Mouse (Mus musculus) hindbrain, postnatal 0 days (tissue): ENCODE results near the gene Igf2bp3. TPM values are rescaled to one million over a fixed set of nuclear protein-coding genes. Genes with fewer than 3 reads are reported as not detected.

Experiments used
- ATAC-seq: fragments of 200-750 bp; cut with Nextera tagmentation; 2 replicates; pipeline ENCODE4 v1.8.0; 2017; ENCODE audit warnings: mild to moderate bottlenecking, moderate TSS enrichment, moderate library complexity
- DNase-seq: peaks from one replicate; pipeline ENCODE4 v3.0.0-alpha.2; 2015; ENCODE audit warnings: low spot score
- H3K27ac ChIP-seq: fragments of 300-500 bp; sonication (generic); 2 replicates; pipeline ENCODE4 v1.5.1; 2014; ENCODE audit warnings: mild to moderate bottlenecking
- H3K27me3 ChIP-seq: fragments of 300-500 bp; sonication (generic); 2 replicates; pipeline ENCODE4 v1.6.1; 2014; ENCODE audit warnings: low read length, mixed read lengths; ENCODE audit not compliant: insufficient read depth
- H3K36me3 ChIP-seq: fragments of 300-500 bp; sonication (generic); 2 replicates; pipeline ENCODE4 v1.6.1; 2014; ENCODE audit warnings: low read length, mixed read lengths; ENCODE audit not compliant: insufficient read depth
- H3K4me1 ChIP-seq: fragments of 300-500 bp; sonication (generic); 2 replicates; pipeline ENCODE4 v1.6.1; 2014; ENCODE audit warnings: antibody characterized with exemption, low read length, mixed read lengths; ENCODE audit not compliant: insufficient read depth
- H3K4me2 ChIP-seq: fragments of 300-500 bp; sonication (generic); 2 replicates; pipeline ENCODE4 v1.6.1; 2014; ENCODE audit warnings: low read depth, mild to moderate bottlenecking, low read length, moderate library complexity, mixed read lengths
- H3K4me3 ChIP-seq: fragments of 300-500 bp; sonication (generic); 2 replicates; pipeline ENCODE4 v1.5.1; 2014; ENCODE audit warnings: low read length
- H3K9ac ChIP-seq: fragments of 300-500 bp; sonication (generic); replicated peaks from 2 replicates; pipeline ENCODE4 v1.6.1; 2014; ENCODE audit warnings: mild to moderate bottlenecking, low read length, moderate library complexity, mixed read lengths
- H3K9me3 ChIP-seq: fragments of 300-500 bp; sonication (generic); 2 replicates; pipeline ENCODE4 v1.6.1; 2016; ENCODE audit warnings: low read length, mixed read lengths
- CTCF ChIP-seq: IDR thresholded peaks from 2 replicates; pipeline ENCODE4 v1.5.1; 2016; ENCODE audit warnings: antibody characterized with exemption, control low read depth, low read depth
- WGBS: fragments of 180-500 bp; shearing (Covaris S2); extraction: QIAGEN DNeasy Blood & Tissue Kit; methylation state at CpG from one replicate; pipeline ENCODE4 v1.1.7; 2014; 5-methylcytosine and 5-hydroxymethylcytosine counted together
- polyA plus RNA-seq: library from polyadenylated mRNA; unstranded; fragments of >200 nt; fragmentation: Nextera tagmentation; extraction: Ambion mirVana; gene quantifications from 2 replicates; pipeline ENCODE4 v1.2.1, GENCODE M21; 2015
- total RNA-seq: library from RNA; depleted of rRNA; stranded (reverse); fragments of >200 nt; gene quantifications from 2 replicates; pipeline ENCODE4 v1.2.3, GENCODE M21; 2014

The Igf2bp3 gene
- total and polyA plus RNA-seq, 2 experiments from 2014 or later: 8.9 to 16.6 TPM

DNA sequence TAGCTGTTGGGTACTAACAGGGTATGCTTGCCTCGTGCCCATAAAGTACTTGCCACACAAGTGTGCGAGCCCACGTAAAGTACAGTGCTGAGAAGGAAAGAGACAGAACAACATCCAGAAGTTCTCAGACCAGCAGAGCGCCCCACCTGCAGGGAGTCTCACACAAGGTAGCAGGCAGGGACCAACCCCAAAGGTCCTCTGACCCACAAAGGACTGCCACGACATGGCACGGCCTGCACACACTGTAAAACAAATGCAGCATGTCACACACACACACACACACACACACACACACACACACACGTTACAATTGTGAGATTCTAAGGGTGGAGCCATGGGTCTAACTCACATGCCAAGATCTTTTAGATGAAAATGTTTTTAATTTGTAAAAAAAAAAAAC is 66.4 kb downstream of the Igf2bp3 start:
- Histone ChIP-seq H3K9ac (no peak overlapping the region), H3K4me3 (no peak overlapping the region), H3K4me1 (no peaks in the 10 kb centered on the region), H3K27ac (no peak overlapping the region), H3K4me2 (no peak overlapping the region), H3K9me3 (no peaks in the 10 kb centered on the region), H3K36me3 (no peaks in the 10 kb centered on the region), H3K27me3 (no peaks in the 10 kb centered on the region)
- TF ChIP-seq CTCF: no peak
- DNase-seq: no peak
- no peak for ATAC-seq
- WGBS: 89% methylated on average over 7 of the region's 7 CpGs

GRCm38 (mm10) chr6:49146461-49146860 is 68.3 kb downstream of the Igf2bp3 start:
- no peak overlapping the region for H3K27ac ChIP-seq
- no peak for DNase-seq
- H3K4me1 ChIP-seq: no peaks in the 10 kb centered on the region
- no peak for ATAC-seq
- 87% methylated on average over 2 of the region's 2 CpGs for WGBS
- H3K9me3 ChIP-seq: no peaks in the 10 kb centered on the region
- H3K4me2 ChIP-seq: no peak overlapping the region
- no peaks in the 10 kb centered on the region for H3K36me3 ChIP-seq
- H3K4me3 ChIP-seq: no peak overlapping the region
- H3K9ac ChIP-seq: no peak overlapping the region
- no peaks in the 10 kb centered on the region for H3K27me3 ChIP-seq
- TF ChIP-seq CTCF: no peak

DNA sequence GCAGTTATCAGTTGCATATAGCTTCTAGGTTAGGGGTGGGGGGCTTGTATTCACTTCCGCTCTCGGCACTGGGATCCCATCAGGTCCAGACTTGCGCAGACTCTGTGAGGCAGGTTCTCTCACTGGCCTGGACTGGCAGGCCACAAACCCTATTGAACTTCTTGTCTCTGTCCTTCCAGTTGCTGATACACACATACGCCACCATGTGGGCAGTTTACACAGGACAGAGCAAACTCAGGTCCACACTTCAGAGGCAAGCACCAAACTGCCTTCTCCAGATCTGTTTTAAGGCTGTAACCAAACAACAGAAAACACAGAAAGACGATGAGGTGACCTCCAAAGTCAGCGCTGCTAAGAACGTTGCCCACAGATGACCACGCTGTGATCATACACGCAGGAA is 72.3 kb downstream of the Igf2bp3 start:
- peak; percentile 59 for TF ChIP-seq CTCF
- Histone ChIP-seq H3K9ac (no peak overlapping the region), H3K36me3 (no peaks in the 10 kb centered on the region), H3K27ac (no peak overlapping the region), H3K9me3 (no peaks in the 10 kb centered on the region), H3K4me1 (no peaks in the 10 kb centered on the region), H3K27me3 (no peaks in the 10 kb centered on the region), H3K4me3 (no peak overlapping the region), H3K4me2 (no peak overlapping the region)
- WGBS: 84% methylated on average over 9 of the region's 9 CpGs
- ATAC-seq (no peak), DNase-seq (no peak)

DNA sequence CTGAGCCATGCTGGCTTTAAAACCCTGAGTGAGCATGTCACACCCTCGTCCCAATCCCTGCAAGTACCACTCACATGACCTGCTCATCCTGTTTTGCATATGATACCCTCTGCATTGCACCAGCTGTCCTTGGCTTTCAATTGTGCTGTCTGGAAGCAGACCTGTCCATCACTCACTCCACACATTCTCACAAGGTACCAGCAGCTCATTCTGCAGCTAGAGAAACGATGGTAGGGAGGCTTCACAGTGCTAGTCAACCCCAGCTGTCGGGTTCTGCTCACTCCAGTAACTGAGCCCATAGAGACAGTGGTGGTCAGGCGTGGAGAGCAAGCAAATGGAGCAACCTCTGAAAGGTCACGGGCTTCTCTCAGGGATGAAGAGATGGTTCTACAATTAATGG is 73.6 kb downstream of the Igf2bp3 start:
- Histone ChIP-seq H3K27ac (no peak overlapping the region), H3K27me3 (no peaks in the 10 kb centered on the region), H3K36me3 (no peaks in the 10 kb centered on the region), H3K4me1 (no peaks in the 10 kb centered on the region), H3K4me2 (no peak overlapping the region), H3K4me3 (no peak overlapping the region), H3K9me3 (no peaks in the 10 kb centered on the region), H3K9ac (no peak overlapping the region)
- no peak for ATAC-seq
- WGBS: 73% methylated on average over 5 of the region's 5 CpGs
- TF ChIP-seq CTCF: no peak
- DNase-seq: no peak

GRCm38 (mm10) chr6:49138159-49139051 is 76.4 kb downstream of the Igf2bp3 start:
- Histone ChIP-seq H3K9me3 (no peaks in the 10 kb centered on the region), H3K27me3 (no peaks in the 10 kb centered on the region), H3K27ac (no peak overlapping the region), H3K36me3 (no peaks in the 10 kb centered on the region), H3K4me1 (no peaks in the 10 kb centered on the region), H3K4me3 (no peak overlapping the region), H3K9ac (no peak overlapping the region), H3K4me2 (no peak overlapping the region)
- DNase-seq (no peak), ATAC-seq (no peak)
- no peak for TF ChIP-seq CTCF
- 81% methylated on average over 17 of the region's 17 CpGs for WGBS

DNA sequence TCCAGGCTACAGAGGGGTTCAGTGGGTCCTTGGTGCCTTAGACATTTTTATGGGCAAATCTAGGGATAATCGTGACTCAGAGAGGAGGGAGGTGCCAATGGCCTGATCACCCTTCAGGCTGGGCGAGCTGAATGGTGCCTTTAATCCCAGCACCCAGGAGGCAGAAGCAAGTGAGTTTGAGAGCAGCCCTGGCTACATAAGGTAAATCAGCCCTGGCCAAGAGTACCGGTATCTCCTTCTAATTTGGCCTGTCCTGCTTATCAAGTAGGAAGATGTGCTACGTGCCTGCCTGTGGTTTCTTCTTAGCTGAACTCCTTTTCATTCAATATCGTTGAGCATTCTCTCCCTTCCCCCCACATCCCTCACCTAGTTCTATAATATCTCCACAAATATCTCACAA is 78.0 kb downstream of the Igf2bp3 start:
- Histone ChIP-seq H3K9ac (no peak overlapping the region), H3K4me1 (no peaks in the 10 kb centered on the region), H3K9me3 (no peaks in the 10 kb centered on the region), H3K36me3 (no peaks in the 10 kb centered on the region), H3K27ac (no peak overlapping the region), H3K4me2 (no peak overlapping the region), H3K4me3 (no peak overlapping the region), H3K27me3 (no peaks in the 10 kb centered on the region)
- no peak for TF ChIP-seq CTCF
- ATAC-seq (no peak), DNase-seq (no peak)
- WGBS: 81% methylated on average over 5 of the region's 5 CpGs
